Mouse (Mus musculus) layer of hippocampus, adult 18-20 months (tissue): ENCODE results near the gene Alg1. TPM values are rescaled to one million over a fixed set of nuclear protein-coding genes. Genes with fewer than 3 reads are reported as not detected.
A peak's percentile ranks its signal among the peaks of the same experiment; 100 is the strongest.

Source experiments
- DNase-seq, 2 experiments: peaks; one replicate each; pipeline ENCODE4 v3.0.0; 2022; ENCODE audit warnings: low spot score in 2 of 2
- microRNA-seq, 2 experiments: library from miRNA; unstranded; fragments of <30 nt; microRNA quantifications; one replicate each; pipeline ENCODE4 v1.2.0; 2021
- total RNA-seq, 2 experiments: library from RNA; stranded (reverse); gene quantifications; 2 replicates each; pipeline ENCODE4 v1.2.3; 2021

Gene Alg1
- total RNA-seq, 2 experiments from 2014 or later = 29.0 to 31.6 TPM

DNA sequence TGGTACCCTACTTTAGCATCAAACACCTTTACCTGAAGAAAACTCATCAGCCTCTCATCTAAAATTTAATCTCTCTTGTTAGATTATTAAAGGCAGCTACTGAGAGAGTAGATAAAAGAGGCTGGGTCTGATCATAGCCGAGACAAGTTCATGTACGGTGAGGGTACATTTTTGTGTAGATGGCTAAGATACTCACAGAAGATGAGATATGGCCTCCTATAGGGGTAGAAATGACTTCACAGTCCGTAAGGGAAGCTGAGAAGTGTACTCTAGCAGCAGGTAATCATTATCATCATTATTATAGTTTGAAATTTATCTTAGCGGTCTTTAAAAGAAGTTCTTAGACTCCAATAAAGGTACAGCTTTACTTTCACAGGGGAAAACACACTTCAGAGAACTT is 439 bp upstream of the Alg1 start:
- DNase-seq = no peak

DNA sequence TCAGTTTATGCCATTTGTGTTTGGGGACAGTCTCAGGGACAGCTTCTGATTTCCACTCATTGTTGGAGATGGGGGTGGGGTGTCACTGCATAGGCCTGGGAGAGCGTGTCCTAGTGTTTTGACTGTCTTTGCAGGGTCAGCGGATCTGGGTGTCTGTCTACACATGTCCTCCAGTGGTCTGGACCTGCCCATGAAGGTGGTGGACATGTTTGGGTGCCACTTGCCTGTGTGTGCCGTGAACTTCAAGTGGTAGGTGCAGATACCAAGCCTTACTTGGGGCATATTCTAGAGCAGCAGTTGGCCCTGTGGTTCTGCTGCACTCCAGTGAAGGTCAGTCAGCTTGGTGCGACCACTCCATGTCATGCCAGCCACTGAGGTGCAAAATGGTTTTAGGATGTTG is 8.9 kb downstream of the Alg1 start:
- no peak for DNase-seq

- no peak for DNase-seq
These were observed 9.5 kb downstream of the Alg1 start for GRCm38 (mm10) chr16:5242882-5243281.

DNA sequence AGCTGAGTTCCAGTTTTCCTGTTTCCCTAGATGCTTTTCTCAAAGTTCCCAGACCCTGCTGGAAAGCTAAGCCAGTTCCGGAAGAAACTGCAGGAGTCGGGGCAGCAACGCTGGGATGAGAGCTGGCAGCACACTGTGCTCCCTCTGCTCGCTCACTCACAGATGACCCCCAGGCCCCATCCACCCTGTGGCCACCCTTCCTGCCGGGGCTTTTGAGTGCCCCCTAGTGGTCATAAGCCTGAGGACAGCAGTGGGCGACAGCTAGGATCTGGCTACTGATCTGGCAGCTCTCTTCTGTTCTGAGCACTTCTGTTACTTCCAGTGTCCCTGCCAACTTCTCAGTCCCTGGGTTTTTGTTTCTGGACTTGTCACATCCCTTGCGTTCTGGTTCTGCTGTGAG is 11.0 kb downstream of the Alg1 start:
- DNase-seq = peak; percentile 32 to 54

DNA sequence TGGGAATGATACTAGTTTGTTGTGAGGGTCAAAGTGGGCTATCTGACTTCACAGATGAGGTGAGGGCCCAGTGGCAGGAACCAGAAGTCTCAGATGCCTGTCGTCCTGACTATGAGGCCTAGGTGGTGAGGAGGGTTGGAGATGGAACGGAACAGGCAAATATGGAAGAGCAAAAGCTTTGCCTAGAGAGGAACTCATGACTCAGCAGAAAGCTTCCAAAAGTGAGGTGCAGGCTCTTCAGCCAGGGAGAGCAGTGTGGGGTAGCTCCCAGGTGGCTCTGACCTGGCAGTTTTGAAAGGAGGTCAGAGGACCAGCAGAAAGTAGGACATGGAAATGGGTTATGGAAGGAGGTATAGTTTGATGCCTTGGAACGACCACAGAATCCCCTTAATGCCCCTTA is 17.5 kb downstream of the Alg1 start:
- DNase-seq = no peak

GRCm38 (mm10) chr16:5252260-5252659 is 18.8 kb downstream of the Alg1 start:
- DNase-seq = no peak

DNA sequence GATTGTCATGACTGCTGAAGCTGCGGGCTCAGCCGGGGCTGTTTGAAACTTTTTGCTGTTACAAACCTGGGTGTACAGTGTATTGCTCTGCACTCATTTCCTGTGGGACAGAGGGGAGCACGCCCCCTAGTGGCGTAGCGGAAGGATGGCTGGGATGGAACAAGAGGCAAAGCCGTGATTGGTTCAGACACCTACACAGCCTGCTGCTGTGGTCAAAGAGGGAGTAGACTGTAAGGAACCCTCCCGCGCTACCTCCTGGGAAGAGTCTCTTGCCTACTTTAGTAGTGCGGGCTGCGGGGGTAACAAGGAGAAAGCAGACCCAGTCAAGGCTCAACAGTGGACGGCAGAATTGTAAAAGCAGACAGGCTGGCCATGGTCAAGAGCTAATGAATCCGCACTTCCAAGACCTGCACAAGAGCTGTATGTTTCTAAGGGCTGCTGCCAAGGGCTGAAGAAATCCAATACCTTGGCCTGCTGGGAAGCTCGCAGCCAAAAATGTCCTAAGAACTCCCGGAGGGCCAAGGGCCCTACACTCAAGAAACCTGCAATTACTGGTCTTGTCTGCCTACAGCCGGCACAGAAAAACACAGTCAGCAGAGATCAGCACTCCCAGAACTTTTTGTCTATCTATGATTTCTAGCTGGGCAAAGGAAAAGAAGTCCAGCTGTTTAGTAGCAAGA is 21.1 kb downstream of the Alg1 start:
- peak; percentile 38 to 68 for DNase-seq

- DNase-seq = no peak
These were observed 21.8 kb downstream of the Alg1 start for GRCm38 (mm10) chr16:5255081-5255740.

- peak; percentile 97 to 98 for DNase-seq
These were observed 22.5 kb downstream of the Alg1 start, which contains the start of gene Eef2kmt for GRCm38 (mm10) chr16:5255779-5256496. Gene Eef2kmt (minus strand): TSS chr16:5255983.

DNA sequence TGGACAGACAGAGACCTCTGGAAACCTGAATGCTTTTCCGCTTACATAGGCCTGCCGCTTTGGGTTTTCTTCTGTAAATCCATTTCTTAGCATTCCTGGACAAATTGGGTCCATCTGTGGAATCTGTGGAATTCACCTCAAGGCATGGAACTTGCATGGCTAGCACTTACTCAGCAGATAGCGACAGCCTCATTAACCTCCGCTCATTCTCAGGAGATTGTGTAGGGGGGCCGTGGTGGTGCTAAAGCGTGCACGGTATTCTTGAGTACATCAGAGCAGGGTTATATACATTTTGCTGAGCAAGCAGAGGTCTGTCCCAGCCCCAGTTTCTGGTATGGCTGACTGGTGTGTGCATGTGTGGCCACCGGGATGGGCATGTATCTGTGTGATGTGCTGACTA is 29.7 kb downstream of the Alg1 start:
- DNase-seq = no peak

- DNase-seq = no peak
These were observed 30.5 kb downstream of the Alg1 start for GRCm38 (mm10) chr16:5263926-5264325.

DNA sequence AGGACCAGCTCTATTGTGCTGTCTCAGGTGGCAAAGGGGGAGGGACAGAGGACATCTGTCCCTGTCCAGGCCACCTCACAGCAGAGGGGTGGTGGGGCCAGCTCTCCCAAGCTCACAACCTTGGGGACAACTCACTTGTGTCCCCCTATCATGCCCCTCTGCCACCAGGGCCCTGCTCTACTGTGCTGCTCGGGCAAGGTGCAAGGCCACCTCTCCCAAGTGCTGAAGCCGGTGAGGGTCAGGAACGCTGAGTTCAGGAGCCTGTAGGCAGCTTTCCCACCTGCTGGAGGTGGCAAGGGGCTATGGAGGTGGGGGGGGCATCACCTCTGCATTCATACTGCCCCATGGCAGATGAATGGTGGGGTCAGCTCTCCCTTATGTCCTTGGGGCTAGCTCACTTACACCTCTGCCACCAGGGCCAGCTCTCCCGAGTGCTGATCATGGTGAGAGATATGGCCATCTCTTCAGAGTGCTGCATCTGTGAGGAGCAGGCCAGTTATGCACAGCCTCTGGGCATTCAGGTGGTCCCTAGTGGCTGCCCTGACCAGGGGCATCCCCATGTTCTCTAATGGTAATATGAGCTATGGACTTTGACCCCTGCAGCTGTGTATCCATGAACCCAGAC is 38.1 kb downstream of the Alg1 start:
- DNase-seq = no peak

GRCm38 (mm10) chr16:5272371-5272770 is 39.0 kb downstream of the Alg1 start:
- no peak for DNase-seq

- DNase-seq = no peak
These were observed 46.3 kb downstream of the Alg1 start for GRCm38 (mm10) chr16:5279571-5280222.

- DNase-seq = no peak
These were observed 49.3 kb downstream of the Alg1 start for GRCm38 (mm10) chr16:5282686-5283085.

DNA sequence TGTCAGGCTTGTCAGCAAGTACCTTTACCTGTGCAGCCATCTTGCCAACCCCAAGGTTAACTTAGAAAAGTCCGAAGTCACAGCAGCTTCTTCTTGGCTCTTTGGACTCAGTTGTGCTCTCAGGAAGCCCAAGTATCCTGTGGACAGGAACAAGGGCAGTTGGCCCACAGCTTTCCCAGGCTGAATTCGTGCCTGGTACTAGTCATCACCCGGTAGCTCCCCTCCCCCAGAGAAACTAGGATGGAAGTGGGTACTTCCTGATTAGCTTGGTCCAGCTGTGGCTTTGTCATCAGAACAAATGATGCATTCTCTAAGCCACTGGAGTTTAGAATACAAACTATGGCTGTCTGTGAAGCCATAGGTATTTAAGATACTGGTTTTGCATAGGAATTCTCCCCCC is 52.0 kb downstream of the Alg1 start:
- DNase-seq = no peak

Small RNA genes lying within 50 kb of the gene (microRNA-seq; reads per million reads assigned to microRNA genes)
- 0 reads per million in 2 experiments for gene Gm23689
- 0 reads per million in 2 experiments for gene Gm26095
- gene Mir6364 = 0 reads per million in 2 experiments

Other genes with a start within 250 kb of the Alg1 start
- gene Sept12, start 235.8 kb upstream of the Alg1 start, total RNA-seq = not detected
- not detected for gene Smim22, start 226.3 kb upstream of the Alg1 start, total RNA-seq
- 100 to 1,000 TPM; 348 to 357 TPM for gene Rogdi, start 220.1 kb upstream of the Alg1 start, total RNA-seq
- gene Glyr1, start 183.8 kb upstream of the Alg1 start, total RNA-seq = 100 to 1,000 TPM; 139 to 143 TPM
- 10 to 100 TPM; 43.3 to 43.7 TPM for gene Ubn1, start 183.6 kb upstream of the Alg1 start, total RNA-seq
- gene Ppl, start 101.2 kb upstream of the Alg1 start, total RNA-seq = 1 to 10 TPM; 3.3 to 4.1 TPM
- 10 to 100 TPM in 1 of 2 experiments, 1 to 10 TPM in 1; 7.3 to 10.6 TPM for gene Sec14l5, start 86.5 kb upstream of the Alg1 start, total RNA-seq
- gene Nagpa, start 29.6 kb upstream of the Alg1 start, total RNA-seq = 10 to 100 TPM; 12.0 to 15.9 TPM
- gene AU021092, start 11.3 kb upstream of the Alg1 start, total RNA-seq = 1 to 10 TPM; 3.5 to 4.3 TPM
- 1 to 10 TPM; 5.1 to 5.9 TPM for gene Eef2kmt, start 22.4 kb downstream of the Alg1 start, total RNA-seq